Mouse (Mus musculus) cerebellum, adult 2 months (tissue): Measurements from ENCODE around the gene Lemd2. TPM values are rescaled to one million over a fixed set of nuclear protein-coding genes. Genes with fewer than 3 reads are reported as not detected.

ENCODE experiments used
- DNase-seq, 2 experiments: peaks; one replicate each; pipeline ENCODE4 v3.0.0; 2021
- H3K27ac ChIP-seq: fragments of 200-500 bp; 2 replicates; pipeline ENCODE4 v1.5.1; 2012; ENCODE audit warnings: low read length, control low read depth, inconsistent platforms; ENCODE audit not compliant: insufficient read depth
- H3K27me3 ChIP-seq: fragments of 200-500 bp; 2 replicates; pipeline ENCODE4 v1.6.1; 2012; ENCODE audit warnings: inconsistent platforms, mild to moderate bottlenecking, low read length, moderate library complexity; ENCODE audit not compliant: control insufficient read depth, insufficient read depth
- H3K4me1 ChIP-seq: fragments of 200-500 bp; 2 replicates; pipeline ENCODE4 v1.6.1; 2011; ENCODE audit warnings: low read length; ENCODE audit not compliant: control insufficient read depth, insufficient read depth
- H3K4me3 ChIP-seq: fragments of 200-500 bp; replicated peaks from 2 replicates; pipeline ENCODE3; 2011; ENCODE audit warnings: mild to moderate bottlenecking, low read depth, low read length, control low read depth; ENCODE audit not compliant: insufficient read depth
- CTCF ChIP-seq: fragments of 200-500 bp; IDR thresholded peaks from 2 replicates; pipeline ENCODE4 v1.5.1; 2011; ENCODE audit warnings: low read depth, mild to moderate bottlenecking, control low read depth, low read length, moderate library complexity, borderline replicate concordance; ENCODE audit not compliant: insufficient read depth
- POLR2A ChIP-seq: fragments of 200-500 bp; IDR thresholded peaks from 2 replicates; pipeline ENCODE4 v1.6.1; 2011; ENCODE audit warnings: low read length, control low read depth, borderline replicate concordance; ENCODE audit not compliant: insufficient read depth
- WGBS: fragments of 180-500 bp; shearing (Covaris S2); methylation state at CpG from one replicate; pipeline ENCODE4 v1.1.7; 2018; 5-methylcytosine and 5-hydroxymethylcytosine counted together
- polyA plus RNA-seq: library from polyadenylated mRNA; depleted of rRNA; stranded (reverse); fragments of >200 nt; gene quantifications from 2 replicates; pipeline ENCODE4 v1.2.3, GENCODE M21; 2012

Lemd2 gene
- polyA plus RNA-seq, 1 experiment: 76.4 TPM

DNA sequence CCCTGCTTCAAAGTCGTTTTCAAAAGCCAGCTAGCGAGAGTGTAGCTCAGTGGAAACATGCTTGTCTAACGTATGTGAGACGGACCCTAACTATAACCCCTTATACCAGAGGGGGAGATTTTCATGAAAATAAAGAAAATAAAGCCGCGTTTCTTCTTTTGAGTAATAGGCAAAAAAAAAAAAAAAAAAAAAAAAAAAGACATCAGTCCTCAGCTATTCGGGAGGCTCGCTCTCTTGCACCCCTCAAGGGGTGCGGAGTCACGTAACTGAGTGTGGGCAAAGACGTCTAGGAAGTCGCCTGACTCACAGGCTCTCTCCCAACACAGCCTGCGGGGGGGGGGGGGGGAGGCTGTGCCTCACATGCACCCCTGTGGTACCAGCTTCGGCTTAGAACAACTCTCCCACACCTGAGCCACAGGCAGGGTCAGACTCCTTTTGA lies 1.3 kb downstream of the Lemd2 start:
- DNase-seq: no peak
- 46% methylated on average over 14 of the region's 14 CpGs for WGBS
- Histone ChIP-seq H3K27me3 (no peaks in the 10 kb centered on the region), H3K4me1 (peaks cover 8% of the 10 kb centered on the region; the same call in 1 of the 2 replicates), H3K4me3 (peak overlapping the region; percentile 60), H3K27ac (peak overlapping the region; percentile 53; the same call in 1 of the 2 replicates)
- TF ChIP-seq CTCF (no peak), POLR2A (no peak)

DNA sequence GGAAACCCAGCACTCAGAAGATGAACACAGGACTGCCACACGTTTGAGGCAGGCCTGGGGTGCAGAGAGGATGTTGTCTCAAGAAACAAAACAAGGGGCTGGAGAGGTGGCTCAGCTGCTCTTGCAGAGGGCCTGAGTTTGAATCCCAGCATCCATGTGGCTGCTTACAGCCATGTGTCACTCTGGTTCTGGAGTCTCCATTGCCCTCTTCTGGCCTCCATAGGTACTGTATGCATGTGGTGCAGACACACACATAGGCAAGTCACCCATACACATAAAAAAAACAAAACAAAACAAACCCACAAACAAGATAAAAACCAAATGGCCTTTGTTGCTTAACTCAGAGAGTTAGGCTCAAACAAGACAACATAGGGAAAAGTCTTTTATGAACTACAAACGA lies 2.3 kb downstream of the Lemd2 start:
- Histone ChIP-seq H3K27me3 (no peaks in the 10 kb centered on the region), H3K4me3 (no peak overlapping the region), H3K4me1 (peaks cover 15% of the 10 kb centered on the region), H3K27ac (no peak overlapping the region)
- peak; percentile 32; the same call in 1 of the 2 replicates for TF ChIP-seq CTCF
- TF ChIP-seq POLR2A: no peak
- DNase-seq: no peak
- WGBS: 89% methylated on average over 2 of the region's 2 CpGs

DNA sequence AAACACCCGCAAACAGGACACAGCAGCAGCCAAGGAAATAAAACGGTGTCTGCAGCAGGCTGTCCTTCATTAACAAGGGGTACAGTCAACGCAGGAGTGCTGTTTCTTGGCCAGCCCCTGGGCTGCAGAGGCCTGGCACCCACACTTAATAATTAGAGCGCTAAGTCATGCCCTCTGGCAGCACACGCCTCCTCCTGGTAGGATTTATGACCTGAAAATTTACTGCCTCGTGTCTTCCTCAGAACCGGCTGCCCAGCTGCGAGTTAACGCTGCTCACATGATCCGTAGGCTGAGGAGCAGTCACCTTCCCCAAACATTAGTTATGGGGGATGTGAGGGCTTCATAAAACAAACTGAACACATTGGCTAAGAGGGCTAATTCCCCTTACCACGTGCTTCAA lies 3.5 kb downstream of the Lemd2 start:
- no peak for DNase-seq
- Histone ChIP-seq H3K4me1 (peaks cover 17% of the 10 kb centered on the region), H3K27ac (no peak overlapping the region), H3K4me3 (no peak overlapping the region), H3K27me3 (no peaks in the 10 kb centered on the region)
- TF ChIP-seq POLR2A: no peak
- TF ChIP-seq CTCF: peak; percentile 18; the same call in 1 of the 2 replicates
- 53% methylated on average over 11 of the region's 11 CpGs for WGBS

DNA sequence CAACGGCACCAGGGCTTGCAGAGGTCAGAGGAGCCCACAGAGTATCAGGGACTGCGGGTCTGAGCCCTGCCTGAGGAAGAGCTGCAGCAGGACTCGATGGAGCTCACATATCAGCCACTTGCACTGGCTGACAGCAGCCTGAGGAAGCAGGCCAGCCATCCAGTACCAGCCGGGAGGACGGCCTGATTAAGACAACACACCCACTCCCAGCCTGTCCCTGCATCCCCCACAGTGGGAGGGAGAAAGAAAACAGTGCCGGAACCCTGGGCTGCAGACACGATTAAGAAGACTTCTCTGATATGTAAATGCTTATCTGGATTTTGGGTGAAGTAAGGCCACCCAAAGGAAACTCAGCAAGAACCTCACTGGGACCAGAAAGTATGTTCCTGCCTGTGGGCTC lies 4.4 kb downstream of the Lemd2 start:
- H3K27me3 ChIP-seq: no peaks in the 10 kb centered on the region
- no peak for TF ChIP-seq POLR2A
- TF ChIP-seq CTCF: no peak
- peaks cover 23% of the 10 kb centered on the region for H3K4me1 ChIP-seq
- H3K27ac ChIP-seq: no peak overlapping the region
- WGBS: 48% methylated on average over 7 of the region's 7 CpGs
- DNase-seq: no peak
- no peak overlapping the region for H3K4me3 ChIP-seq

DNA sequence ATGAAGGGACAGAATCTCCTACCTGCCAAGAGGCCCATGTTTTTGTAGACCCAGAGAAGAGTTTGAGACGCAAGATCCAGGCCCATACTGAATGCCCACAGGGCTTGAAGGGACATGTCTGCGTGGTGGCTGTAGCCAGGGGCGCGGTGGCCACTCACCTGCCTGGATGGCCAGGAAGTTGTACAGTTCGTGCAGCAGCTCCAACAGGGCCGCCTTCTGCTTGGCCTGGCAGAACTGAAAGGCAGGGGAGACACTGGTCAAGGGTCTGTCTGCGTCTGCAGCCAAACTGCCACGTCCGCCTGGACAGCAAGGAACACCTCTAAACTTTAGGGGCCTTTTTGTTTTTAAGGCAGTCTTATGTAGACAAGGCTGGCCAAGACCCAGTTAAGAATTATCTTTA lies 5.1 kb downstream of the Lemd2 start:
- H3K4me3 ChIP-seq: no peak overlapping the region
- no peak overlapping the region for H3K27ac ChIP-seq
- 43% methylated on average over 9 of the region's 9 CpGs for WGBS
- H3K4me1 ChIP-seq: peaks cover 29% of the 10 kb centered on the region
- DNase-seq: no peak
- TF ChIP-seq POLR2A (no peak), CTCF (no peak)
- H3K27me3 ChIP-seq: no peaks in the 10 kb centered on the region

DNA sequence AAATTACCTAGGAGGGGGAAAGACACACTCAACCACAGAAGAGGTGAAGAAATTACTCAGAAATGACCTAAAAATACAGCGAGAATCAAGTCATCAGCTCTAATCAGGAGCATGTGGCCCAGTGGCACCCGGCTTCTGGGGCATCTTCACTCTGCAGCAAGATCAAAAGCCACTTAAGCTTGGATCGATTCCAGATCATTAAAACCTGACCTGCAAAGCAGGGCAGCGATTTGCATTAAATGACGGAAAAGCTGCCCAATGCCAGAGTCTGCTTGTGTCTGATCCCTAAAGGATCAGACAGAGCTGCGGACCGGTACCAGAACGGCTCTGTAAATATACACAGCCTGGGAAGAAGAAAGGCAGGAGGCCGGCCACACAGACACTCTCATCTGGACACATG lies 8.1 kb downstream of the Lemd2 start:
- TF ChIP-seq POLR2A: no peak
- no peak for TF ChIP-seq CTCF
- no peaks in the 10 kb centered on the region for H3K27me3 ChIP-seq
- 64% methylated on average over 9 of the region's 9 CpGs for WGBS
- DNase-seq: no peak
- H3K4me1 ChIP-seq: peaks cover 48% of the 10 kb centered on the region
- H3K4me3 ChIP-seq: no peak overlapping the region
- H3K27ac ChIP-seq: no peak overlapping the region

DNA sequence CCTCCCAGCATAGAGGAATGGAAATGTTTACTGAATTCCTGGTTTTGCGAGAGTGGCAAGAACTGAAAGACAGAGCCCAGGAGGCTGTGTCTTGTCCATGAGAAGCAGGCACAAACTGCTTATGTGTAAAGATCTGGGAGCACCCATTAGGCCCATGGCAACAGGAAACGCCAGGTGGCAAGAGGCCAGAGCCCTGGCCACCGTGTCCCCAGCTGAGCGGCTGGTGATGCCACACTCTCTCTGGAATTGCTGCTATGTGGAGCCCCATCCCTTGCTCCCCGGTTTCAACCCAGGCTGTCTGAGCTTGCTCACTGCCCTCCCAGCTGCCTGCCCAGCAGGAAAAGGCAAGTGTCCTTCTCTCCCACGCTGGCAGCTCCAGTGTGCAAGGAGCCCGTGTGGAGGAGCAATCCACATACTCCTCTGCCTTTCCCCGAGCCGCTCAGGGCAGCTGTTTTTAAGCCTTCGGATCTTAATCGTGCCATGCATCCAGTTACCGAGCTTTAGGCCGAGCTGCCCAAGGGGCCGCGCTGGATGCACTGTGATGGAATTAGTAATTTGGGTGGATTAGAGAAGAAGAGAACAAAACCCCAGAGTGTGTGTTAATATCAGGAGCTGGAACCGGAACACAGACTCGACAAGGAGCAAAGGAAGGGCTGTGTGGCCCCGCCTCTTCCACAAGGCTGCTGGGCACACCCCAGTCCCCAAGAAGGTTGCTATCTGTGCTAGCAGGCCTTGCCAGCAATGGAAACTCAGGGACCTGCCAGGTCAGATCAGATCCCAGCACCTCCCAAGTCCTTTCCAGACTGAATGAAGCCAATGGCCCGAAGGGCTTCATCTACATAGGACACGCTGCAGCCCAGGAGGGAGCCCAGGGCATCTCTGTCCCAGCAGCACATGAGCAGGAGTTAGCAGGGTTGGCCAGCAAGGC lies 9.7 kb downstream of the Lemd2 start:
- TF ChIP-seq CTCF (no peak), POLR2A (no peak)
- Histone ChIP-seq H3K27me3 (no peaks in the 10 kb centered on the region), H3K4me1 (peaks cover 53% of the 10 kb centered on the region), H3K4me3 (no peak overlapping the region), H3K27ac (no peak overlapping the region)
- 38% methylated on average over 20 of the region's 20 CpGs for WGBS
- DNase-seq: no peak

DNA sequence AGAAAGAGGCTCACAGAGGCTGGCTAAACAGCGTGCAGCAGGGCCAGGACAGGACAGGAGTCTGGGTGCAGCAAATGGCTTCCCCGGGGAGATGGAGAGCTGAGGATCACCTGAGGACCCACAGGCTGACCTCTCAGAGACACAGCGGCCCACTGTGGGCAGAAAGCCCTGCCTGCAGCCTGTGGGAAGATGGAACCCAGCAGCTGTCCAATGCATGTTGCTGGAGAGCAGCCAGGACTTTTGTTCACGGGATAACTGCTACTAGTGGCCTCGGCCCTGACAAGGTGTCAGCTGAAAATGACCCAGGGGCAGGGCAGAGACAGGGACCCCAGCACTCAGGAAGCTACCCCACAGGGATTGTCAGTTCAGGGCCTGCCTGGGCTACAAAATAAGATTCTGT lies 12.5 kb downstream of the Lemd2 start:
- 29% methylated on average over 5 of the region's 5 CpGs for WGBS

More for the DNA sequence above, 12.5 kb downstream of the Lemd2 start:
- TF ChIP-seq CTCF: no peak
- TF ChIP-seq POLR2A: no peak
- peak in 1 of 2 experiments; percentile 46 for DNase-seq
- H3K27me3 ChIP-seq: no peaks in the 10 kb centered on the region
- no peak overlapping the region for H3K27ac ChIP-seq
- H3K4me1 ChIP-seq: peaks cover 66% of the 10 kb centered on the region
- no peak overlapping the region for H3K4me3 ChIP-seq
